Mouse (Mus musculus): ENCODE results near the gene 2810021J22Rik. TPM values are rescaled to one million over a fixed set of nuclear protein-coding genes. Genes with fewer than 3 reads are reported as not detected.
A peak's percentile ranks its signal among the peaks of the same experiment; 100 is the strongest.
"Not testable (repeated sequence)": the region's sequence is repeated elsewhere in the genome, so short reads cannot be mapped to it uniquely, and the experiment has no call there.

Gene 2810021J22Rik
- 12.3 and 14.8 TPM in 2 replicates for polyA plus RNA-seq (2014; fragmentation: Nextera tagmentation; extraction: Ambion mirVana)

DNA sequence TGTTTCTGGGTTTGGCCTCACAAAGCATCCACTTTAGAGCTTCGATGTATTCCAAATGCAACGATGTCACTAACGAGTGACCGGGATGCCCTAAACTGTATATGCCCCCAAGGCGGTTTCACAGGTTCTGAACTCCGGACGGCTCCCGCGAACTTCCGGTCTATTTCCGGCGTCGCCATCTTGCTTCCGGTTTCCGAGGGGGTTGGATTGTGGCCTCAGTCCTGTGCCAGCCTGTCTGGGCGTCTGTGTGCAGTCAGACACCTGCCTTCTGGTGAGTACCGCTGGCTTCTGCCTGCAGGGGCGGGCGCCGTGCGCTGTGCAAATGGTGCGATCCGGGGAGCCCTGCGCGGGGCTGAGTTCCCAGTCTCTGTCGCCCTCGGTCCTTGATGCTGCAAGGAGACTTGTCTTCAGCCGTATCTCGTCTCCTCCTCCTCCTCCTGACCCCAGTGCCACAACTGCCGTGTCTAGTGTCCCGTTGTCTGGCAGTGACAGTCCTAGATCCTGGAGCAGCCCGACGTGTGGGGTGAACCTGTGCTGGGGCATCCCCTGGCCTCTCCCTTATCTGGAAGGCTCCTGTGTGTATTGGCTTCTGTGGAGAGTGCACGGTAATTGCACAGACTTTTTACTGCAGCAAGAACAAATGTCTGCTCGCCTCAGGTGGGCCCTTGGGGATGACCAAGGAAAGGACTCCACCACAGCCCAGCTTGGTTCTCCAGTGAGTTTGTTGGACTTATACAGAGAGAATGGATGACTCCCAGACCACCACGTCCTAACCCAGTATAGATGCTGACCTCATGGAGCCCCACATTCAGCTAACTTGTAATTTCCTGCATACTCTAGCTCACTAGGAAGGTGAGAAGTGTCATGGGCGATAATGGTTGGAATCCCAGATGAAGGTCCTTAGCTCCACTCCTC, at the start of gene 2810021J22Rik:
Gene 2810021J22Rik, plus strand, starts transcription at position 178 of the 915 bp plus-strand sequence.
- H3K4me2 ChIP-seq (ENCODE audit: low read depth, low read length), result peak within 1 kb of the TSS; percentile 78

DNA sequence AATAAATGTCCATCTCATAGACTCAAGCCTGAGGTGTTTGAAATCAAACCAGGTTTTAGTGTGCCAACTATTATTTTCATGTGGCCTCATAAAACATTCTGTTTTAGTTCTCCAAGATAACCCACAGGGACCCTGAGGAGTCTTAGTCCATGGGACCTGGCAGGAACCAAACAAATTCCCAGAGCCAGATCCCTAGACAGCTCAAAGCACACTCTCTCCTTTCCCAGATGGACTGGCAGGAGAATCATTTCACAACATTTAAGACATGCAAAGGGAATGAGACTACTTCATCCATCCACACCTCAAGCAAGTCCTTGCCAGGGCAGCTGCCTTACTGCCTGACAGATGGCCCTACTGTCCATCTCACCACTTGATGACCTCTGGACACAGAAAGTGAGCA, 38.1 kb upstream of the 2810021J22Rik start, which contains the start of gene Olfr312:
Gene Olfr312, plus strand, starts transcription at position 301 of the 400 bp plus-strand sequence.
- H3K9me3 ChIP-seq (ENCODE audit: control insufficient read depth, low read length); ATAC-seq (ENCODE audit: low read depth); H3K9ac ChIP-seq (replicated peaks; ENCODE audit: low read depth, low read length); H3K4me1 ChIP-seq (ENCODE audit: control insufficient read depth, insufficient read depth, low read length); H3K4me3 ChIP-seq (ENCODE audit: low read depth, low read length); H3K27ac ChIP-seq (ENCODE audit: low read depth, low read length); H3K4me2 ChIP-seq (ENCODE audit: low read depth, low read length); H3K27me3 ChIP-seq (ENCODE audit: control insufficient read depth, insufficient read depth, low read length); H3K36me3 ChIP-seq (ENCODE audit: control insufficient read depth, insufficient read depth, low read length): not testable (repeated sequence)

More for the DNA sequence above, at the start of gene 2810021J22Rik:
- H3K27ac ChIP-seq (ENCODE audit: low read depth, low read length), result peak within 1 kb of the TSS; percentile 87
- 0 out of 2 replicates have a peak, but pooled peaks cover 3% of the 10 kb centered on the region for H3K36me3 ChIP-seq (ENCODE audit: control insufficient read depth, insufficient read depth, low read length)
- H3K4me3 ChIP-seq (ENCODE audit: low read depth, low read length), result peak within 1 kb of the TSS; percentile 70
- H3K9me3 ChIP-seq (ENCODE audit: control insufficient read depth, low read length), result no peaks in the 10 kb centered on the region
- peak; percentile 94 for ATAC-seq (ENCODE audit: low read depth)
- 8% methylated on average over 37 of the region's 37 CpGs for WGBS
- no peaks in the 10 kb centered on the region for H3K27me3 ChIP-seq (ENCODE audit: control insufficient read depth, insufficient read depth, low read length)
- peak within 1 kb of the TSS; percentile 87 for H3K9ac ChIP-seq (replicated peaks; ENCODE audit: low read depth, low read length)
- peaks cover 20% of the 10 kb centered on the region; the same call in 1 of the 2 replicates for H3K4me1 ChIP-seq (ENCODE audit: control insufficient read depth, insufficient read depth, low read length)

DNA sequence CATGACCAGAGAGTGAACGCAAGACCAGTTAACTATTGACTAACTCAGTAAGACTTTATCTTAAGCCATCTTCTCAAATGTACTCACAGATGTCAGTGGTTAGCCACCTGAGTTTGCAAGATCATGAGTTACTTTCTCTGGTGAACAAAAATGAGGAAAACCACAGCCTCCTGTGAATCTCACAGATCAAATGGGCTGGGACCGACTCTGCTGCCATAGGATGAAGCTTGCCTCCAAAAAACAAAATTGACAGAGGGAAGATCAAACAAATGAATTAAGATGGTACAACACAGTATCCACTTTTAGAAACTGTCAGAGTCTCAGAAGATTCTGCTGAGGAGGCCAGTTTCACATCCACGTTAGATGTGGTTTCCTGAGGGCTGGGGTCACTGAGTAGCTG, 37.3 kb upstream of the 2810021J22Rik start:
- ATAC-seq (ENCODE audit: low read depth), result no peak
- Histone ChIP-seq H3K27ac (ENCODE audit: low read depth, low read length) (no peak overlapping the region), H3K4me1 (ENCODE audit: control insufficient read depth, insufficient read depth, low read length) (no peaks in the 10 kb centered on the region), H3K4me3 (ENCODE audit: low read depth, low read length) (no peak overlapping the region), H3K27me3 (ENCODE audit: control insufficient read depth, insufficient read depth, low read length) (no peaks in the 10 kb centered on the region), H3K9ac (replicated peaks; ENCODE audit: low read depth, low read length) (no peak overlapping the region), H3K4me2 (ENCODE audit: low read depth, low read length) (no peak overlapping the region), H3K36me3 (ENCODE audit: control insufficient read depth, insufficient read depth, low read length) (no peaks in the 10 kb centered on the region), H3K9me3 (ENCODE audit: control insufficient read depth, low read length) (no peaks in the 10 kb centered on the region)
- WGBS, result 84% methylated on average over 3 of the region's 3 CpGs

DNA sequence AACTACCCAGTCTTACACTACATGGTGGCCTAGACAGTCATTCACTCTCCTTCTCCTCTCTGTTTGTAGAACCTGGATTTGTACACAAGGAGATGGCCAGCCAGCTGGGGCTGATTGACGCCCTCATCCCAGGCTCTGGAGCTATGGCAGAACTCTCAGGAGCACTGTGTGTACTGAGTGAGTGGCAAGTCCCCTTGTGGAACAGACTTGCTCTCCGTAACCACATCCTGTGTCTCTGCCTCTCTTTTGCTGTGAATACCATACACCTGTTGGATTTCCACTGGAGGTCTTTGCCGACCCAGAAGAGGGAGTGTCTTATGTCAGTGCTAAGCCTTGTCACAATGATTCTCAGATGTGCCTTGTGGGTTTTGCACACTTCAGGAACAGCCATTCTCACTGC, 34.5 kb upstream of the 2810021J22Rik start:
- 91% methylated on average over 3 of the region's 3 CpGs for WGBS
- not testable (repeated sequence) for H3K4me1 ChIP-seq (ENCODE audit: control insufficient read depth, insufficient read depth, low read length); H3K4me2 ChIP-seq (ENCODE audit: low read depth, low read length); H3K9ac ChIP-seq (replicated peaks; ENCODE audit: low read depth, low read length); H3K36me3 ChIP-seq (ENCODE audit: control insufficient read depth, insufficient read depth, low read length); H3K9me3 ChIP-seq (ENCODE audit: control insufficient read depth, low read length); H3K27ac ChIP-seq (ENCODE audit: low read depth, low read length); H3K4me3 ChIP-seq (ENCODE audit: low read depth, low read length); H3K27me3 ChIP-seq (ENCODE audit: control insufficient read depth, insufficient read depth, low read length); ATAC-seq (ENCODE audit: low read depth)

DNA sequence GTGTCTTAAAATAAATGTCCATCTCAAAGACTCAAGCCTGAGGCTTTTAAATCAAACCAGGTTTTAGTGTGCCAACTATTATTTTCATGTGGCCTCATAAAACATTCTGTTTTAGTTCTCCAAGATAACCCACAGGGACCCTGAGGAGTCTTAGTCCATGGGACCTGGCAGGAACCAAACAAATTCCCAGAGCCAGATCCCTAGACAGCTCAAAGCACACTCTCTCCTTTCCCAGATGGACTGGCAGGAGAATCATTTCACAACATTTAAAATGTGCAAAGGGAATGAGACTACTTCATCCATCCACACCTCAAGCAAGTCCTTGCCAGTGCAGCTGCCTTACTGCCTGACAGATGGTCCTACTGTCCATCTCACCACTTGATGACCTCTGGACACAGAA, 28.1 kb upstream of the 2810021J22Rik start, which contains the start of gene Olfr311:
Gene Olfr311, plus strand, starts transcription at position 301 of the 400 bp plus-strand sequence.
- not testable (repeated sequence) for H3K27me3 ChIP-seq (ENCODE audit: control insufficient read depth, insufficient read depth, low read length); H3K4me3 ChIP-seq (ENCODE audit: low read depth, low read length); ATAC-seq (ENCODE audit: low read depth); H3K9ac ChIP-seq (replicated peaks; ENCODE audit: low read depth, low read length); H3K27ac ChIP-seq (ENCODE audit: low read depth, low read length); H3K4me1 ChIP-seq (ENCODE audit: control insufficient read depth, insufficient read depth, low read length); H3K9me3 ChIP-seq (ENCODE audit: control insufficient read depth, low read length); H3K4me2 ChIP-seq (ENCODE audit: low read depth, low read length); H3K36me3 ChIP-seq (ENCODE audit: control insufficient read depth, insufficient read depth, low read length)

DNA sequence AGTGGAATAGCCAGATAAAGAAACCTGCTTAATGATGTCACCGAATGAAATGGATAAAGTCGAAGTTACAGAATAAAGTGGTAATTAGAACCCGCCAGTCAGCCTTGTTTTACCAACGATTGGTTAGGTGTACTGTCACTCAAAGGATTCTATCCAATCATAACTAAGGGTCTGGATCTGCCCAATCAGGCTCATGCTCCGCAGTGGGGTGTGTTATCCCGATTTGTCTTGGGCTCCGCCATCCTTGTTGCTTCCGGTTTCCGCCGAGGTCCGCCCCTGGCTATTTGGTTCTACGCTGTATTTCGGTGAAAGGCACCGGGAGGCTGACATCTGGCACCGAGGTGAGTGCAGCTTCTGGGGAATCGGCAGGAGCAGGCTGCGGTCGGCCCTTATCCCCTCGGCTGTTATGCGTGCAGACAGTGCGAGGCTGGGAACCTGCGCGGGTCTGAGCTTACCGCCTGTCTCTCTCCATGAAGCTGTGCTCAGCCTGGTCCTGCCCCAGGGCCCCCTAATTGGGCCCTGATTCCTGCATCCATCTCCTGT, 20.0 kb upstream of the 2810021J22Rik start, which contains the start of gene Gm12258:
Gene Gm12258, plus strand, starts transcription at position 240 of the 543 bp plus-strand sequence.
- H3K4me1 ChIP-seq (ENCODE audit: control insufficient read depth, insufficient read depth, low read length), result peaks cover 6% of the 10 kb centered on the region
- peaks cover 10% of the 10 kb centered on the region; the same call in 1 of the 2 replicates for H3K36me3 ChIP-seq (ENCODE audit: control insufficient read depth, insufficient read depth, low read length)
- peak within 1 kb of the TSS; percentile 62 for H3K27ac ChIP-seq (ENCODE audit: low read depth, low read length)
- peak within 1 kb of the TSS; percentile 81 for H3K4me2 ChIP-seq (ENCODE audit: low read depth, low read length)
- H3K9ac ChIP-seq (replicated peaks; ENCODE audit: low read depth, low read length), result peak within 1 kb of the TSS; percentile 67
- ATAC-seq (ENCODE audit: low read depth), result peak; percentile 100
- WGBS, result under 1% methylated on average over 24 of the region's 24 CpGs
- H3K27me3 ChIP-seq (ENCODE audit: control insufficient read depth, insufficient read depth, low read length), result no peaks in the 10 kb centered on the region
- no peaks in the 10 kb centered on the region for H3K9me3 ChIP-seq (ENCODE audit: control insufficient read depth, low read length)
- H3K4me3 ChIP-seq (ENCODE audit: low read depth, low read length), result peak within 1 kb of the TSS; percentile 48

DNA sequence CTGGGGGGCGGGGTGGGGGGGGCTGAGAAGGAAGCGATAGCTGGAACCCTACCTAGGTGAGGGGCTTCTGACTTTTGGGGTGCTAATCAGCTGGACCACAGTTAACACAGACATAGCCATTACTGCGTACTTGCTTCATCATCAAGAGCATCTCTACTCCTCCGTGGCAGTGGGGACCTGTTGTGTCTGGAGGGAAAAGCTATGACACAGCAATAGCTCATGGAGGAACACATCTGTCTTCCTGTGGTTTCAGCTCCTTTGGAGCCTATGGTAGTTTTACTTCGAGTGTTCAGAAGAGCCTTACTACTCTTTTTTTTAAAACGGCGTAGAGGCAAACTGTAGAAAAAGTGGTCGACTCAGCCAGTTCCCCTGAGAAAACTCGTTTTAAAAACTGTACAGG, 19.4 kb upstream of the 2810021J22Rik start:
- H3K27me3 ChIP-seq (ENCODE audit: control insufficient read depth, insufficient read depth, low read length), result no peaks in the 10 kb centered on the region
- H3K4me1 ChIP-seq (ENCODE audit: control insufficient read depth, insufficient read depth, low read length), result peaks cover 6% of the 10 kb centered on the region
- no peak; the same call in 1 of the 2 replicates for ATAC-seq (ENCODE audit: low read depth)
- H3K9me3 ChIP-seq (ENCODE audit: control insufficient read depth, low read length), result no peaks in the 10 kb centered on the region
- H3K9ac ChIP-seq (replicated peaks; ENCODE audit: low read depth, low read length), result peak overlapping the region; percentile 67
- peak overlapping the region; percentile 48 for H3K4me3 ChIP-seq (ENCODE audit: low read depth, low read length)
- 45% methylated on average over 9 of the region's 9 CpGs for WGBS
- H3K27ac ChIP-seq (ENCODE audit: low read depth, low read length), result peak overlapping the region; percentile 62; the same call in 1 of the 2 replicates
- H3K36me3 ChIP-seq (ENCODE audit: control insufficient read depth, insufficient read depth, low read length), result peaks cover 14% of the 10 kb centered on the region; the same call in 1 of the 2 replicates
- H3K4me2 ChIP-seq (ENCODE audit: low read depth, low read length), result peak overlapping the region; percentile 81

DNA sequence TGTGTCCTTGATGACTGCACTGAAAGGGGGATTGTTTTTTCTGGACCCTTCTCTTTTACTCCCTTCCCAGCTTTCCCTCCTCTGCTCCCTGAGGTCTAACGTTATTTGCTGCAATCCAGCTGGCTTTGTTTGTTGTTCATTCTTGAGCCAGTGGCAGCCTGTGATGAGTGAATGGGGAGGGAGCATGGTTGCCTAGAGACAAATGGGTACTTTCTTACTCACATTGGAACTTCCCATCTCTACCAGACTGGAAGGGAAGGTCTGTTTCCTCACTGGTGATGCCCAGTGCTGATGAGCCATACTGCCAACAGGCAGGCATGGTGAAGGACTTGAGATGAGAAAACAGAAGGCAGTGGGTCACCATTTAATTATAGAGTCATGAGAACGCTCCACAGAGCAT, 17.3 kb upstream of the 2810021J22Rik start:
- Histone ChIP-seq H3K36me3 (ENCODE audit: control insufficient read depth, insufficient read depth, low read length) (peaks cover 25% of the 10 kb centered on the region; the same call in 1 of the 2 replicates), H3K4me2 (ENCODE audit: low read depth, low read length) (no peak overlapping the region)
- ATAC-seq (ENCODE audit: low read depth), result no peak

DNA sequence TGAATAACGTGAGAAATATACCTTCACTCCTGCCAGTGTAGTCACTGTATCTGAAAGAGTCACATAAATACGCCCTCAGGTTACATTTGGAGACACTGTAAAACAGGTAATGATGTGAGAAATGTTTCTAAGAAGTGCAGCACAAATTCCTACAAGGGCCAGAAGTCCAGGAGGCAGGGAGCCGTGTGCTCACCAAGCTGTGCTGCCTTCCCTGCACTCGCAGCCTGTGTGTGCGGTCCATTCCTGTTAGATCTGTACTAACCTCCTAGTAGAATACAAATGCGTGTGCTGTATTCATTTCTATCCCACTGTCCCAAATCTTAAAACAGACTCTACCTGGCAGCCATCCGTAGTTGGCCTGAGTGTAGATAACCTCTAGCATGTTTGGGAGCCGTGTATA, 6.3 kb upstream of the 2810021J22Rik start:
- ATAC-seq (ENCODE audit: low read depth), result no peak
- H3K36me3 ChIP-seq (ENCODE audit: control insufficient read depth, insufficient read depth, low read length), result peaks cover 45% of the 10 kb centered on the region
- 94% methylated on average over 8 of the region's 8 CpGs for WGBS

More for the DNA sequence above, 17.3 kb upstream of the 2810021J22Rik start:
- Histone ChIP-seq H3K27ac (ENCODE audit: low read depth, low read length) (no peak overlapping the region), H3K4me3 (ENCODE audit: low read depth, low read length) (no peak overlapping the region), H3K4me1 (ENCODE audit: control insufficient read depth, insufficient read depth, low read length) (peaks cover 6% of the 10 kb centered on the region), H3K9ac (replicated peaks; ENCODE audit: low read depth, low read length) (no peak overlapping the region), H3K27me3 (ENCODE audit: control insufficient read depth, insufficient read depth, low read length) (no peaks in the 10 kb centered on the region), H3K9me3 (ENCODE audit: control insufficient read depth, low read length) (no peaks in the 10 kb centered on the region)
- WGBS, result 61% methylated on average over 2 of the region's 2 CpGs

More for the DNA sequence above, 6.3 kb upstream of the 2810021J22Rik start:
- H3K27me3 ChIP-seq (ENCODE audit: control insufficient read depth, insufficient read depth, low read length), result no peaks in the 10 kb centered on the region
- H3K9ac ChIP-seq (replicated peaks; ENCODE audit: low read depth, low read length), result no peak overlapping the region
- no peak overlapping the region for H3K4me2 ChIP-seq (ENCODE audit: low read depth, low read length)
- H3K27ac ChIP-seq (ENCODE audit: low read depth, low read length), result no peak overlapping the region
- H3K4me1 ChIP-seq (ENCODE audit: control insufficient read depth, insufficient read depth, low read length), result no peaks in the 10 kb centered on the region
- peaks cover 11% of the 10 kb centered on the region for H3K9me3 ChIP-seq (ENCODE audit: control insufficient read depth, low read length)
- no peak overlapping the region for H3K4me3 ChIP-seq (ENCODE audit: low read depth, low read length)
